Mouse (Mus musculus) E14TG2a.4 (cell line): Measurements from ENCODE around the gene Cd248.

Source experiments
- CTCF ChIP-seq: conservative IDR thresholded peaks from 2 replicates; pipeline ENCODE4 v1.5.1; 2014; ENCODE audit warnings: low read length
- NANOG ChIP-seq: IDR thresholded peaks from 2 replicates; pipeline ENCODE4 v1.6.1; 2014; ENCODE audit warnings: borderline replicate concordance, low read length, mixed read lengths

GRCm38 (mm10) chr19:5087884-5088728, 20.2 kb downstream of the Cd248 start, which contains the start of gene Yif1a:
- TF ChIP-seq CTCF (peak; percentile 22; the same call in 1 of the 2 replicates), NANOG (peak; percentile 5; the same call in 1 of the 2 replicates)
